Mouse (Mus musculus) heart, postnatal 0 days (tissue): ENCODE results near the gene Alkbh3.

ENCODE experiments used
- CTCF ChIP-seq: IDR thresholded peaks from 2 replicates; pipeline ENCODE4 v1.5.1; 2016; ENCODE audit warnings: antibody characterized with exemption, control low read depth, low read depth
- EP300 ChIP-seq: IDR thresholded peaks from 2 replicates; pipeline ENCODE4 v1.6.1; 2016; ENCODE audit warnings: antibody characterized with exemption, low read depth

DNA sequence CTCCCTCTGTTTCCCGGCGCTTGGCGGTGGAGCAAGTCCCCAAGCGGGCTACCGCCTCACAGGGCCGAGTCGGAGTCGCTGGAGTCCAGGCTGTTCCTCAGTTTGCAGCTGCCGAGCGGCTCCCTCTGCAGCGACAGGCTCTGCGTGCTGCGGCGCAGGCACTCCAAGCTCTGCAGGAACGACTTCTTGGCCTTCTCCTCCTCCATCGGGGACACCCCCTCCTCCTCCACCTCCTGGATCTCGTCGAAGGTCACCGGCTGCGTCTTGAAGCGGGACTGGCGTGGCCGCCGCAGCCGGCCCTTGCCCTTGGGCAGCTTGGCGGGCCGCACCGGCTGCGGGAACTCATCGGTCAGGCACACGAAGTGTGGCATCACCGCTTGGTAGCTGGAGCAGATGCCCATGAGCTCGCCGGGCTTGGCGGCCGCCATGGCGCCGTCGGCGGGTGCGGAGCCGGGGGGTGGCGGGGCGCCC, 54.2 kb downstream of the Alkbh3 start:
- no peak for TF ChIP-seq EP300
- no peak for TF ChIP-seq CTCF
